Mouse (Mus musculus): ENCODE measurements around the gene Alox12b. TPM values are rescaled to one million over a fixed set of nuclear protein-coding genes. Genes with fewer than 3 reads are reported as not detected.
A peak's percentile ranks its signal among the peaks of the same experiment; 100 is the strongest.

The Alox12b gene
- polyA plus RNA-seq, 1 experiment from 2014 or later, result 0.28 TPM

- WGBS, result 74% methylated on average over 6 of the region's 6 CpGs
- no peak overlapping the region for H3K27ac ChIP-seq
- H3K27me3 ChIP-seq (replicated peaks), result peaks cover 3% of the 10 kb centered on the region
- H3K9me3 ChIP-seq, result no peaks in the 10 kb centered on the region
- H3K4me1 ChIP-seq, result peaks cover 3% of the 10 kb centered on the region; the same call in 1 of the 2 replicates
- no peak for ATAC-seq (replicated peaks)
- H3K9ac ChIP-seq, result no peak overlapping the region
- H3K4me2 ChIP-seq, result no peak overlapping the region
- H3K36me3 ChIP-seq (replicated peaks), result no peaks in the 10 kb centered on the region
- H3K4me3 ChIP-seq, result no peak overlapping the region
Measured at GRCm38 (mm10) chr11:69149728-69150127, 7.1 kb upstream of the Alox12b start.

- H3K27me3 ChIP-seq (replicated peaks), result peaks cover 4% of the 10 kb centered on the region
- ATAC-seq (replicated peaks), result no peak
- 10% methylated on average over 7 of the region's 7 CpGs for WGBS
- H3K4me2 ChIP-seq, result peak overlapping the region; percentile 35
- no peaks in the 10 kb centered on the region for H3K9me3 ChIP-seq
- H3K4me1 ChIP-seq, result peaks cover 3% of the 10 kb centered on the region; the same call in 1 of the 2 replicates
- no peak overlapping the region for H3K27ac ChIP-seq
- no peak overlapping the region; the same call in 1 of the 2 replicates for H3K9ac ChIP-seq
- no peaks in the 10 kb centered on the region for H3K36me3 ChIP-seq (replicated peaks)
- H3K4me3 ChIP-seq, result no peak overlapping the region
Measured at GRCm38 (mm10) chr11:69150444-69150843, 6.3 kb upstream of the Alox12b start.

GRCm38 (mm10) chr11:69151004-69151403 is 5.8 kb upstream of the Alox12b start:
- peaks cover 3% of the 10 kb centered on the region; the same call in 1 of the 2 replicates for H3K4me1 ChIP-seq
- no peaks in the 10 kb centered on the region for H3K9me3 ChIP-seq
- H3K9ac ChIP-seq, result no peak overlapping the region
- WGBS, result 70% methylated on average over 6 of the region's 6 CpGs
- H3K4me3 ChIP-seq, result no peak overlapping the region
- no peaks in the 10 kb centered on the region for H3K36me3 ChIP-seq (replicated peaks)
- peak overlapping the region; percentile 35 for H3K4me2 ChIP-seq
- peaks cover 7% of the 10 kb centered on the region for H3K27me3 ChIP-seq (replicated peaks)
- H3K27ac ChIP-seq, result no peak overlapping the region
- no peak for ATAC-seq (replicated peaks)

- no peak for ATAC-seq (replicated peaks)
Measured at GRCm38 (mm10) chr11:69153831-69154230, 3.0 kb upstream of the Alox12b start.

DNA sequence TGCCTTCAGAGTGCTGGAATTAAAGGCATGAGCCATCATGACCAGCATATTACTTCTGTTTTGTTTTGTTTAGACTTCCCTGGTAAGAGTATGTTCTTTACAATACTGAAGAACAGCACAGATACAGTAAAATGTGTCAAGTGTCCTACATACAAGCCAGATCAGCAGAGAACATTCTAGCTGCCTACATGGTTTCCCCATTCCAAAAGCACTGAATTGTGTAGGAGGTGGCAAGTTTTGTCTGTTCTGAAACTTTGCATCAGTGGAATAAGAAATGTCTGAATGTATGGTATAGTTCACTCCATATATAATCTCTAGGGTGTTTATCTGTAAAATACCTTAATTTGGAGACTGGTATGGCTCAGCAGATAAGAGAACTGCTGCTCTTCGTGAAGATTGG is 1.4 kb upstream of the Alox12b start:
- peaks cover 13% of the 10 kb centered on the region for H3K4me1 ChIP-seq
- no peaks in the 10 kb centered on the region for H3K36me3 ChIP-seq (replicated peaks)
- no peak overlapping the region for H3K4me3 ChIP-seq
- H3K27me3 ChIP-seq (replicated peaks), result peaks cover 25% of the 10 kb centered on the region
- 72% methylated on average over 1 of the region's 1 CpGs for WGBS
- H3K9me3 ChIP-seq, result no peaks in the 10 kb centered on the region
- H3K27ac ChIP-seq, result no peak overlapping the region
- no peak for ATAC-seq (replicated peaks)
- no peak overlapping the region for H3K4me2 ChIP-seq
- no peak overlapping the region for H3K9ac ChIP-seq

More at GRCm38 (mm10) chr11:69153831-69154230, 3.0 kb upstream of the Alox12b start:
- H3K9ac ChIP-seq, result no peak overlapping the region
- H3K4me1 ChIP-seq, result peaks cover 13% of the 10 kb centered on the region
- H3K27ac ChIP-seq, result no peak overlapping the region
- no peaks in the 10 kb centered on the region for H3K9me3 ChIP-seq
- peaks cover 25% of the 10 kb centered on the region for H3K27me3 ChIP-seq (replicated peaks)
- no peak overlapping the region for H3K4me2 ChIP-seq
- H3K4me3 ChIP-seq, result no peak overlapping the region
- WGBS, result 82% methylated on average over 8 of the region's 8 CpGs
- no peaks in the 10 kb centered on the region for H3K36me3 ChIP-seq (replicated peaks)

DNA sequence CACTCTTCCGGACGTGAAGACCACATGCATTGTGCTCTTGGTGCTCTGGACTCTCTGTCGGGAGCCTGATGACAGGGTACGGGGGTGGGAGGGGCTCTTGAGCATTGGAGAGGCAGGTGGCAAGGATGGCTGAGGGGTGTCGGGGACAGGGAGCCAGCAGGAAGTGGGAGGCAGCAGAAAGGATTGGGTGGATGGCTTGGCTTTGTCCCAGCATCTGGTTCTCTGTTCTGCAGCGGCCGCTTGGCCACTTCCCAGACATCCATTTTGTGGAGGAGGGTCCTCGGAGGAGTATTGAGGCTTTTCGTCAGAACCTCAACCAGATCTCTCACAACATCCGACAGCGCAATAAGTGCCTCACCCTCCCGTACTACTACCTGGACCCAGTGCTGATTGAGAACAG is 12.5 kb downstream of the Alox12b start:
- Histone ChIP-seq H3K4me1 (no peaks in the 10 kb centered on the region), H3K9ac (no peak overlapping the region), H3K27me3 (replicated peaks) (no peaks in the 10 kb centered on the region), H3K4me2 (no peak overlapping the region), H3K4me3 (no peak overlapping the region), H3K9me3 (no peaks in the 10 kb centered on the region), H3K36me3 (replicated peaks) (no peaks in the 10 kb centered on the region), H3K27ac (no peak overlapping the region)
- WGBS, result 88% methylated on average over 12 of the region's 12 CpGs
- ATAC-seq (replicated peaks), result no peak

DNA sequence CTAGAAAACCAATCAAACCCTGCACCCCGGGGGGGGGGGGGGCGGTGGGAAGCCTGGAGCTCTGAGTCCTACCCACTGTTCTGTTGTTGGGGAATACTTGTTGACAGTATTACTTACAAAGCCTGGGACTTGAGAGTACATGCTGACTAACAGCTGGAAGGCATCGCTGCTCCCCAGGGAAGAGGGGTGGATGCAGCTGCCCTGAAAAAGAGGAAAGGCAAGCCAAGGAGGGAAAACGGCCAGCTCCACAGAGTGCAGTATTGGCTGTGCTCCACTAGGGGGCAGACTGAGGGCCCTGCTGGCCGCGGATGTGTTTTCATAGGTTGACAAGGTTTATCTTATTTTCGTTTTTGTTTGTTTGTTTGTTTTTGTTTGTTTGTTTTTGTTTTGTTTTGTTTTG is 14.8 kb downstream of the Alox12b start:
- Histone ChIP-seq H3K4me2 (no peak overlapping the region), H3K4me1 (no peaks in the 10 kb centered on the region), H3K9me3 (no peaks in the 10 kb centered on the region), H3K27me3 (replicated peaks) (no peaks in the 10 kb centered on the region), H3K4me3 (no peak overlapping the region), H3K9ac (no peak overlapping the region), H3K27ac (no peak overlapping the region), H3K36me3 (replicated peaks) (no peaks in the 10 kb centered on the region)
- no peak for ATAC-seq (replicated peaks)
- 24% methylated on average over 7 of the region's 7 CpGs for WGBS

DNA sequence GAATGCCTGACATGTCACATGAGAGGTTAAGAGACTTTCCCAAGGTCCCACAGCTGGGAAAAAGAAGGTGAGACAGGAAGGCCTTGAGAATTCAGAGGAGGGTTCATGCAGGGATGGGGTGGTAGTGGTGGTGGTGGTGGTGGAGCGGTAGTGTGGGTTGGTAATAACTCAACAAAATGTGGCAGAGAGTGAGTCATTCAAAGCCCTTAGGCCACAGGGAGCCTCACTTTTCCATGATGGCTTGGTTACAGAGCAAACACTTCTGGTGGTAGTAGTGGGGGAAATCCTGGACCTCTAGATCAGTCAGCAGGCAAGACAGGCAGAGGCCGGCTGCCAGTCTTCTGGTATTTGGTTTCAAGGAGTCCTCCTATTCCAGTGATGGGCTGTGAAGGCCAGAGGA is 15.8 kb downstream of the Alox12b start:
- Histone ChIP-seq H3K27me3 (replicated peaks) (no peaks in the 10 kb centered on the region), H3K36me3 (replicated peaks) (no peaks in the 10 kb centered on the region), H3K27ac (no peak overlapping the region), H3K4me1 (no peaks in the 10 kb centered on the region), H3K4me2 (no peak overlapping the region), H3K4me3 (no peak overlapping the region), H3K9ac (no peak overlapping the region), H3K9me3 (no peaks in the 10 kb centered on the region)
- no peak for ATAC-seq (replicated peaks)
- WGBS, result 97% methylated on average over 2 of the region's 2 CpGs

GRCm38 (mm10) chr11:69174722-69175121 is 17.9 kb downstream of the Alox12b start:
- 88% methylated on average over 7 of the region's 7 CpGs for WGBS
- no peak overlapping the region for H3K9ac ChIP-seq

GRCm38 (mm10) chr11:69178525-69178924 is 21.7 kb downstream of the Alox12b start:
- Histone ChIP-seq H3K27ac (no peak overlapping the region), H3K4me2 (no peak overlapping the region), H3K9me3 (no peaks in the 10 kb centered on the region), H3K9ac (no peak overlapping the region), H3K27me3 (replicated peaks) (no peaks in the 10 kb centered on the region), H3K36me3 (replicated peaks) (no peaks in the 10 kb centered on the region), H3K4me1 (no peaks in the 10 kb centered on the region), H3K4me3 (no peak overlapping the region)
- 85% methylated on average over 3 of the region's 3 CpGs for WGBS
- no peak for ATAC-seq (replicated peaks)

More at GRCm38 (mm10) chr11:69174722-69175121, 17.9 kb downstream of the Alox12b start:
- H3K4me3 ChIP-seq, result no peak overlapping the region
- no peaks in the 10 kb centered on the region for H3K4me1 ChIP-seq
- no peaks in the 10 kb centered on the region for H3K36me3 ChIP-seq (replicated peaks)
- no peak overlapping the region for H3K4me2 ChIP-seq
- no peaks in the 10 kb centered on the region for H3K9me3 ChIP-seq
- H3K27me3 ChIP-seq (replicated peaks), result no peaks in the 10 kb centered on the region
- H3K27ac ChIP-seq, result no peak overlapping the region
- no peak for ATAC-seq (replicated peaks)

GRCm38 (mm10) chr11:69179512-69179911 is 22.7 kb downstream of the Alox12b start:
- H3K27ac ChIP-seq, result no peak overlapping the region
- H3K9me3 ChIP-seq, result no peaks in the 10 kb centered on the region
- H3K4me2 ChIP-seq, result no peak overlapping the region
- ATAC-seq (replicated peaks), result no peak
- no peaks in the 10 kb centered on the region for H3K27me3 ChIP-seq (replicated peaks)
- 56% methylated on average over 3 of the region's 3 CpGs for WGBS
- H3K4me1 ChIP-seq, result no peaks in the 10 kb centered on the region
- H3K36me3 ChIP-seq (replicated peaks), result no peaks in the 10 kb centered on the region
- no peak overlapping the region for H3K9ac ChIP-seq
- no peak overlapping the region for H3K4me3 ChIP-seq

GRCm38 (mm10) chr11:69180120-69180519 is 23.3 kb downstream of the Alox12b start:
- no peak overlapping the region for H3K4me2 ChIP-seq
- no peaks in the 10 kb centered on the region for H3K4me1 ChIP-seq
- H3K27ac ChIP-seq, result no peak overlapping the region
- H3K4me3 ChIP-seq, result no peak overlapping the region
- no peak overlapping the region for H3K9ac ChIP-seq
- 83% methylated on average over 4 of the region's 4 CpGs for WGBS
- no peaks in the 10 kb centered on the region for H3K27me3 ChIP-seq (replicated peaks)
- ATAC-seq (replicated peaks), result no peak
- H3K9me3 ChIP-seq, result no peaks in the 10 kb centered on the region
- no peaks in the 10 kb centered on the region for H3K36me3 ChIP-seq (replicated peaks)

DNA sequence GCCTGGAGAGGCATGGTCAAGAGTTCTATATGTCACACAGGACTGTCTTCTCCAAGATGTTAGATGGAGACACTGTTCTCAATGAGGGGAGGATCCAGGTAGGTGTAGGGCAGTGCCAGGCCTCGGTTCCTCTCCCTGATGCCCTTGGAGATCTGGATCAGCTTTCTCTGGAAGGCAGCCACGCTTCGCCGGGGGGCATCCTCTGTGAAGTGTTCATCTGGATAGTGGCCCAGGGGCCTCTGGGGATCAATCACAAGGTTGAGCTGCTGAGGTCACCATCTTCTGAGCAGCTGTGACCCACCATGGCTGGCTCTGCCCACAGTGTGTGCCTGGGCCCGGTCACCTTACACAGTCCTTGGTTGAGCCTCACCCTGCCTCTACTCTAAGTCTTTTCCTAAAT is 28.2 kb downstream of the Alox12b start:
- H3K9ac ChIP-seq, result no peak overlapping the region
- H3K9me3 ChIP-seq, result no peaks in the 10 kb centered on the region
- no peaks in the 10 kb centered on the region for H3K36me3 ChIP-seq (replicated peaks)
- no peak overlapping the region for H3K4me2 ChIP-seq
- WGBS, result 89% methylated on average over 5 of the region's 5 CpGs
- no peaks in the 10 kb centered on the region for H3K4me1 ChIP-seq
- no peaks in the 10 kb centered on the region for H3K27me3 ChIP-seq (replicated peaks)
- no peak overlapping the region for H3K27ac ChIP-seq
- no peak for ATAC-seq (replicated peaks)
- H3K4me3 ChIP-seq, result no peak overlapping the region
